Mouse (Mus musculus) limb, embryonic 14.5 days (tissue): ENCODE results near the gene Magi2. TPM values are rescaled to one million over a fixed set of nuclear protein-coding genes. Genes with fewer than 3 reads are reported as not detected.

Experiments
- ATAC-seq: fragments of 200-750 bp; cut with Nextera tagmentation; 2 replicates; pipeline ENCODE4 v1.8.0; 2017; ENCODE audit warnings: low read depth, moderate number of reproducible peaks, moderate TSS enrichment; ENCODE audit not compliant: low FRiP score
- DNase-seq: peaks from one replicate; pipeline ENCODE4 v3.0.0-alpha.2; 2015; ENCODE audit warnings: low spot score
- H3K27ac ChIP-seq: fragments of 300-500 bp; sonication (generic); replicated peaks from 2 replicates; pipeline ENCODE4 v1.5.1; 2014; ENCODE audit warnings: low read depth, mild to moderate bottlenecking, low read length, moderate library complexity, mixed read lengths
- H3K27me3 ChIP-seq: fragments of 300-500 bp; sonication (generic); 2 replicates; pipeline ENCODE4 v1.6.1; 2014; ENCODE audit warnings: low read length, mixed read lengths; ENCODE audit not compliant: control insufficient read depth, insufficient read depth
- H3K36me3 ChIP-seq: fragments of 300-500 bp; sonication (generic); 2 replicates; pipeline ENCODE4 v1.6.1; 2014; ENCODE audit warnings: mild to moderate bottlenecking, low read length, moderate library complexity, mixed read lengths; ENCODE audit not compliant: control insufficient read depth, insufficient read depth
- H3K4me1 ChIP-seq: fragments of 300-500 bp; sonication (generic); 2 replicates; pipeline ENCODE4 v1.6.1; 2014; ENCODE audit warnings: antibody characterized with exemption, low read length, mixed read lengths; ENCODE audit not compliant: control insufficient read depth, insufficient read depth
- H3K4me2 ChIP-seq: fragments of 300-500 bp; sonication (generic); replicated peaks from 2 replicates; pipeline ENCODE4 v1.6.1; 2014; ENCODE audit warnings: low read depth, mild to moderate bottlenecking, low read length, moderate library complexity; ENCODE audit not compliant: severe bottlenecking
- H3K4me3 ChIP-seq: fragments of 300-500 bp; sonication (generic); replicated peaks from 2 replicates; pipeline ENCODE4 v1.5.1; 2014; ENCODE audit warnings: low read length
- H3K9ac ChIP-seq: fragments of 300-500 bp; sonication (generic); 2 replicates; pipeline ENCODE4 v1.6.1; 2014; ENCODE audit warnings: mild to moderate bottlenecking, low read depth, low read length, moderate library complexity; ENCODE audit not compliant: severe bottlenecking
- H3K9me3 ChIP-seq: fragments of 300-500 bp; sonication (generic); 2 replicates; pipeline ENCODE4 v1.6.1; 2016; ENCODE audit warnings: low read length; ENCODE audit not compliant: control insufficient read depth
- POLR2A ChIP-seq: fragments of 200-500 bp; IDR thresholded peaks from 2 replicates; pipeline ENCODE4 v1.8.0; 2012; ENCODE audit warnings: inconsistent platforms, mild to moderate bottlenecking, moderate library complexity, borderline replicate concordance; ENCODE audit not compliant: insufficient read depth, insufficient read length; ENCODE audit errors: extremely low read depth
- WGBS: fragments of 180-500 bp; shearing (Covaris S2); extraction: QIAGEN DNeasy Blood & Tissue Kit; methylation state at CpG from one replicate; pipeline ENCODE4 v1.1.7; 2014; 5-methylcytosine and 5-hydroxymethylcytosine counted together
- polyA plus RNA-seq, 2 experiments: library from polyadenylated mRNA; depleted of rRNA in 1 of 2; stranded (reverse) in 1 of 2; unstranded in 1 of 2; fragments of >200 nt; fragmentation: Nextera tagmentation in 1 of 2; extraction: Ambion mirVana in 1 of 2; gene quantifications; 2 replicates each; pipeline versions ENCODE4 v1.2.1 to v1.2.3; 2012 to 2014

The Magi2 gene
- polyA plus RNA-seq, 2 experiments, result 4.0 to 4.5 TPM

DNA sequence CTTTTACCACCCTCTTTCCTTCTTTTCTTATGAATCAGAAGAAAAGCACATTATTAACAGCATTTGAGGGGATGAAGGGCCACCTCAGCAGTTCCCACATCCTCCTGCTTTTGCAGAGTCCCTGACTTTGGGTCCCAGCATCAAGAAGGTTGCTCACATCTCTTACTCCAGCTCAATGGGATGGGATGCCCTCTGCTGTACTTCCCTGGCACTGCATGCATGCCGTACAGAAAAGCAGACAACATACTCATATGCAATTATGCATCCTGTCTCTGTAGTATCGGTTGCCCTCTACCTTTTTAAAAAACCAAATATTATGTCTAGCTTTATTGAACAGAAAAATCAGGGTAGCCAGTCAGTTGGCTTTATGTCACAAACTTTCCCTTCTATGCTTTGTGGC lies 37.8 kb downstream of the Magi2 start:
- DNase-seq, result no peak
- no peak for TF ChIP-seq POLR2A

DNA sequence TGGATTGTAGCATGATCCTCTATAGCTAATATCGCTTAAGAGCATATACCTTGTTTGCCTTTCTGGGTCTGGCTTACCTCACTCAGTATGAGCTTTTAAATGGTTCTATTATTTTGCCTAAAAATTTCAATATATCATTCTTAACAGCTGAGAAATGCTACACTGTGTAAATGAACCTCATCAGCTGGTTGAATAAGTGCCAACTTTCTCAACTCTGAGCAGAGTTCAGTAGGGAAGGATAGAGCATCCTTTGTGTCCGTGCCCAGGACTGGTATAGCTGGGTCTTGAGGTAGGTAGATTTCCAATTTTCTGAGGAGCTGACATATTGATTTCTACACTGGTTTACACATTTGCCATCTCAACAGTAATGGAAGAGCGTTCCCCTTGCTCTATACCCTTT lies 65.7 kb downstream of the Magi2 start:
- no peak for TF ChIP-seq POLR2A
- no peak for ATAC-seq
- no peaks in the 10 kb centered on the region for H3K4me1 ChIP-seq
- 84% methylated on average over 3 of the region's 3 CpGs for WGBS
- no peaks in the 10 kb centered on the region for H3K27me3 ChIP-seq
- H3K9ac ChIP-seq, result no peak overlapping the region
- no peak for DNase-seq
- H3K4me2 ChIP-seq, result no peak overlapping the region
- no peak overlapping the region for H3K4me3 ChIP-seq
- H3K36me3 ChIP-seq, result no peaks in the 10 kb centered on the region
- H3K27ac ChIP-seq, result no peak overlapping the region
- H3K9me3 ChIP-seq, result no peaks in the 10 kb centered on the region

More for the DNA sequence above, 37.8 kb downstream of the Magi2 start:
- Histone ChIP-seq H3K4me3 (no peak overlapping the region), H3K36me3 (no peaks in the 10 kb centered on the region), H3K4me2 (no peak overlapping the region), H3K9me3 (no peaks in the 10 kb centered on the region), H3K9ac (no peak overlapping the region), H3K4me1 (no peaks in the 10 kb centered on the region), H3K27me3 (no peaks in the 10 kb centered on the region), H3K27ac (no peak overlapping the region)
- no peak for ATAC-seq
- WGBS, result 69% methylated on average over 2 of the region's 2 CpGs

DNA sequence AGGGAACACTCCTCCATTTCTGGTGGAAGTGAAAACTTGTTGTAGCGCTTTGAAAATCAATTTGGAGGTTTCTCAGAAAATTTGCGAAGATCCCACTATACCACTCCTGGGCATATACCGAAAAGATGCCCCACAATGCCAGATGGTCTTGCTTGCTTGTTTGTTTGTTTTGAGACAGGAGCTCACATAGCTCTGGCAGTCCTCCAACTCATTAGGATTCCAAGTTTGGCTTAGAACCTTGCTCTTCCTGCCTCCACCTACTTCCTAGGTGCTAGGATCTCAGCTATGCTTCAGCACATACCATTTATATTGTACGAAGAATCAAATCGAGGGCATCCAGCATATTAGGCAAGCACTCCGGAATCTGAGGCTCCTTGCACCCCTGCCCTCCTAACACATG lies 79.8 kb downstream of the Magi2 start:
- Histone ChIP-seq H3K36me3 (no peaks in the 10 kb centered on the region), H3K4me2 (no peak overlapping the region), H3K27me3 (no peaks in the 10 kb centered on the region), H3K9ac (no peak overlapping the region), H3K4me3 (no peak overlapping the region), H3K27ac (no peak overlapping the region), H3K9me3 (no peaks in the 10 kb centered on the region), H3K4me1 (no peaks in the 10 kb centered on the region)
- 91% methylated on average over 6 of the region's 6 CpGs for WGBS
- no peak for DNase-seq
- no peak for TF ChIP-seq POLR2A
- no peak for ATAC-seq

DNA sequence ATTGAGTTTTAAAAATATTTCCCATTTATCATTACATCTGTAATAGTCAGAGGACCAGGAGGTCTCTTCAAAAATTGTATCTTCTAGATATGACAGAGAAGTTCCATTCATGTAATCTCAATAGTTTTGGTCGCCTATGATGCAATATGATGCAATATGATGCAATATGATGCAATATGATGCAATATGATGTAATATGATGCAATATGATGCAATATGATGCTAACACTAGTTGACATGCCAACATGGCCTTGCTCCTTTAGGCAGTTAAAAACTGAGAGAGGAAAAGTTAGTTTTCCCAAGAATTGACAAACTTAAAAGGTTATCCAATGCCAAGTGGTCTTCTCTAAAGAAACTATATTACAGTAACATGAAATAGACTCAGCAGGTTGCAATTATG lies 83.0 kb downstream of the Magi2 start:
- no peak for ATAC-seq
- Histone ChIP-seq H3K27me3 (no peaks in the 10 kb centered on the region), H3K9me3 (no peaks in the 10 kb centered on the region), H3K4me3 (no peak overlapping the region), H3K27ac (no peak overlapping the region), H3K9ac (no peak overlapping the region), H3K4me2 (no peak overlapping the region), H3K36me3 (no peaks in the 10 kb centered on the region), H3K4me1 (no peaks in the 10 kb centered on the region)
- no peak for DNase-seq
- TF ChIP-seq POLR2A, result no peak
- 60% methylated on average over 1 of the region's 1 CpGs for WGBS

DNA sequence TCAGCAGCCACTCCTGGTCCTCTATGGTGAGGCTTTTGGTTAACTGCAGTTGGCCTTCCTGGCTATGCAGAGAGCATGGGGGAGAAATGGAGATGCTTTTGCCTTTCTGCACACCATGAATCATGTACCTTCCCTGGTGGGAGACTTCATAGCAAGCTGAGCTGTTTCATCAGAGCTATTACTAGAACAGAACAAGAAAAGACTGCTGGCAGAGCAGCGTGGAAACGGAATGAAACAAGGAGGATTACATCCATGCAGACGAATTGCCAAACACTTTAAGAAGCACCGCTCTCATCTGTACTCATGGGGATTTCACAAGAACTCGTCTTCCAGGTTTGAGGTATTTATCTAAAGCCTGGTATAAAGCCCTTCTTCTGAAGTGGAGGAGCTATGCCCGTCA lies 95.7 kb downstream of the Magi2 start:
- H3K27ac ChIP-seq, result no peak overlapping the region
- TF ChIP-seq POLR2A, result no peak
- no peaks in the 10 kb centered on the region for H3K9me3 ChIP-seq
- H3K9ac ChIP-seq, result no peak overlapping the region
- DNase-seq, result no peak
- H3K4me1 ChIP-seq, result no peaks in the 10 kb centered on the region
- no peak overlapping the region for H3K4me3 ChIP-seq
- H3K27me3 ChIP-seq, result no peaks in the 10 kb centered on the region
- no peak overlapping the region for H3K4me2 ChIP-seq
- H3K36me3 ChIP-seq, result no peaks in the 10 kb centered on the region
- WGBS, result 83% methylated on average over 6 of the region's 6 CpGs
- ATAC-seq, result no peak

DNA sequence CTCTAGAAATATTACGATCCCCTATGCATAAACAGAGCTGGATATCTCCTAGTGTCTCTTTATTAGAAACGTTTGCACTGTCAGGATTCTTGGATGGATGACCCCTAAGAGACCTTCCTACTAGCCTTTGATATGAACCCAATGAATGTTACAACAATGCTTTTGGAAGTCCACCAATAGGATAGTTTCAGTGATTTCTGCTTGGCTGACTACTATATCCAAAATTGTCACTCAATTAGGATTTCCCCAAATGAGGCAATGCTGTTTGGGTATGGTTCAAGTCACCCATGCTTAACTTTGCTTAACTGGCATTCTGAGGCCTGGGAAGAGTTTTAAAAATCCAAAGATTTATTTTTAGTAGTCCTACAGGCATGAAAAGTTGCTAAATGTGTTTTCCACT lies 110.7 kb downstream of the Magi2 start:
- WGBS, result 72% methylated on average over 2 of the region's 2 CpGs
- H3K4me2 ChIP-seq, result no peak overlapping the region
- ATAC-seq (no peak), DNase-seq (no peak)
- no peaks in the 10 kb centered on the region for H3K36me3 ChIP-seq
- no peaks in the 10 kb centered on the region for H3K9me3 ChIP-seq
- H3K27me3 ChIP-seq, result no peaks in the 10 kb centered on the region
- TF ChIP-seq POLR2A, result no peak
- H3K4me1 ChIP-seq, result no peaks in the 10 kb centered on the region
- no peak overlapping the region for H3K4me3 ChIP-seq
- H3K9ac ChIP-seq, result no peak overlapping the region
- no peak overlapping the region for H3K27ac ChIP-seq
